Mouse (Mus musculus) midbrain, embryonic 13.5 days (tissue): ENCODE results near the gene 1700018F24Rik. TPM values are rescaled to one million over a fixed set of nuclear protein-coding genes. Genes with fewer than 3 reads are reported as not detected.
"Not testable (repeated sequence)": the region's sequence is repeated elsewhere in the genome, so short reads cannot be mapped to it uniquely, and the experiment has no call there.

ENCODE experiments used
- ATAC-seq: fragments of 200-750 bp; cut with Nextera tagmentation; 2 replicates; pipeline ENCODE4 v1.8.0; 2017; ENCODE audit warnings: mild to moderate bottlenecking, moderate TSS enrichment, moderate library complexity
- H3K27ac ChIP-seq: fragments of 300-500 bp; sonication (generic); 2 replicates; pipeline ENCODE4 v1.5.1; 2015; ENCODE audit warnings: inconsistent platforms, mild to moderate bottlenecking, moderate library complexity
- H3K27me3 ChIP-seq: fragments of 300-500 bp; sonication (generic); 2 replicates; pipeline ENCODE4 v1.6.1; 2015; ENCODE audit warnings: mild to moderate bottlenecking, inconsistent platforms
- H3K36me3 ChIP-seq: fragments of 300-500 bp; sonication (generic); 2 replicates; pipeline ENCODE4 v1.6.1; 2015; ENCODE audit warnings: mild to moderate bottlenecking, inconsistent platforms
- H3K4me1 ChIP-seq: fragments of 300-500 bp; sonication (generic); replicated peaks from 2 replicates; pipeline ENCODE4 v1.6.1; 2015; ENCODE audit warnings: inconsistent platforms
- H3K4me2 ChIP-seq: fragments of 300-500 bp; sonication (generic); replicated peaks from 2 replicates; pipeline ENCODE4 v1.6.1; 2015; ENCODE audit warnings: moderate library complexity, mild to moderate bottlenecking, inconsistent platforms
- H3K4me3 ChIP-seq: fragments of 300-500 bp; sonication (generic); replicated peaks from 2 replicates; pipeline ENCODE4 v1.5.1; 2015; ENCODE audit warnings: mild to moderate bottlenecking, inconsistent platforms
- H3K9ac ChIP-seq: fragments of 300-500 bp; sonication (generic); replicated peaks from 2 replicates; pipeline ENCODE4 v1.6.1; 2015; ENCODE audit warnings: mild to moderate bottlenecking, inconsistent platforms
- H3K9me3 ChIP-seq: fragments of 300-500 bp; sonication (generic); 2 replicates; pipeline ENCODE4 v1.6.1; 2016; ENCODE audit warnings: mild to moderate bottlenecking, inconsistent platforms
- WGBS: fragments of 180-500 bp; shearing (Covaris S2); methylation state at CpG from one replicate; pipeline ENCODE4 v1.1.7; 2015; 5-methylcytosine and 5-hydroxymethylcytosine counted together
- polyA plus RNA-seq: library from polyadenylated mRNA; unstranded; fragments of >200 nt; fragmentation: Nextera tagmentation; extraction: Ambion mirVana; gene quantifications from 2 replicates; pipeline ENCODE4 v1.2.1, GENCODE M21; 2015

The 1700018F24Rik gene
- polyA plus RNA-seq = not detected in 2 replicates

- 75% methylated on average over 3 of the region's 3 CpGs for WGBS
- H3K4me1 ChIP-seq, H3K4me2 ChIP-seq, H3K36me3 ChIP-seq, H3K4me3 ChIP-seq, H3K9ac ChIP-seq, ATAC-seq, H3K27me3 ChIP-seq, H3K27ac ChIP-seq, H3K9me3 ChIP-seq: not testable (repeated sequence)
Measured at GRCm38 (mm10) chr5:145042690-145043089, at the start of gene 1700018F24Rik. TSS of gene 1700018F24Rik (plus strand) at chr5:145042990.

GRCm38 (mm10) chr5:144998491-144998890 is 44.3 kb upstream of the 1700018F24Rik start:
- no peaks in the 10 kb centered on the region for H3K9me3 ChIP-seq
- no peak overlapping the region for H3K4me2 ChIP-seq
- no peaks in the 10 kb centered on the region for H3K27me3 ChIP-seq
- ATAC-seq = no peak
- 32% methylated on average over 2 of the region's 2 CpGs for WGBS
- no peak overlapping the region for H3K9ac ChIP-seq
- H3K4me3 ChIP-seq = no peak overlapping the region
- no peak overlapping the region for H3K27ac ChIP-seq
- H3K4me1 ChIP-seq = no peaks in the 10 kb centered on the region
- no peaks in the 10 kb centered on the region for H3K36me3 ChIP-seq

- Histone ChIP-seq H3K4me3 (no peak overlapping the region), H3K9ac (no peak overlapping the region), H3K4me2 (no peak overlapping the region), H3K9me3 (no peaks in the 10 kb centered on the region), H3K4me1 (no peaks in the 10 kb centered on the region), H3K27me3 (no peaks in the 10 kb centered on the region), H3K27ac (no peak overlapping the region), H3K36me3 (no peaks in the 10 kb centered on the region)
- ATAC-seq = no peak
- WGBS = 87% methylated on average over 3 of the region's 3 CpGs
Measured at GRCm38 (mm10) chr5:145003362-145003761, 39.4 kb upstream of the 1700018F24Rik start.

GRCm38 (mm10) chr5:145004495-145004894 is 38.3 kb upstream of the 1700018F24Rik start:
- no peak overlapping the region for H3K4me2 ChIP-seq
- no peaks in the 10 kb centered on the region for H3K36me3 ChIP-seq
- H3K27me3 ChIP-seq = no peaks in the 10 kb centered on the region
- H3K4me1 ChIP-seq = no peaks in the 10 kb centered on the region
- WGBS = 89% methylated on average over 9 of the region's 9 CpGs
- H3K27ac ChIP-seq = no peak overlapping the region
- H3K9me3 ChIP-seq = no peaks in the 10 kb centered on the region
- no peak for ATAC-seq
- no peak overlapping the region for H3K4me3 ChIP-seq
- no peak overlapping the region for H3K9ac ChIP-seq

- WGBS = 90% methylated on average over 6 of the region's 6 CpGs
- no peak overlapping the region for H3K9ac ChIP-seq
- H3K4me3 ChIP-seq = no peak overlapping the region
- H3K9me3 ChIP-seq = no peaks in the 10 kb centered on the region
- no peaks in the 10 kb centered on the region for H3K4me1 ChIP-seq
- no peaks in the 10 kb centered on the region for H3K36me3 ChIP-seq
- ATAC-seq = no peak
- no peak overlapping the region for H3K4me2 ChIP-seq
- no peak overlapping the region for H3K27ac ChIP-seq
- H3K27me3 ChIP-seq = no peaks in the 10 kb centered on the region
Measured at GRCm38 (mm10) chr5:145005596-145005995, 37.2 kb upstream of the 1700018F24Rik start.

- no peak overlapping the region for H3K4me2 ChIP-seq
- ATAC-seq = no peak
- no peak overlapping the region for H3K4me3 ChIP-seq
- H3K4me1 ChIP-seq = no peaks in the 10 kb centered on the region
- H3K36me3 ChIP-seq = no peaks in the 10 kb centered on the region
- no peak overlapping the region for H3K9ac ChIP-seq
- 92% methylated on average over 15 of the region's 15 CpGs for WGBS
- no peaks in the 10 kb centered on the region for H3K9me3 ChIP-seq
- no peaks in the 10 kb centered on the region for H3K27me3 ChIP-seq
- H3K27ac ChIP-seq = no peak overlapping the region
Measured at GRCm38 (mm10) chr5:145008878-145009659, 33.7 kb upstream of the 1700018F24Rik start.

GRCm38 (mm10) chr5:145014278-145014677 is 28.5 kb upstream of the 1700018F24Rik start:
- no peak for ATAC-seq
- H3K36me3 ChIP-seq = no peaks in the 10 kb centered on the region
- H3K27ac ChIP-seq = no peak overlapping the region
- no peaks in the 10 kb centered on the region for H3K27me3 ChIP-seq
- H3K9me3 ChIP-seq = no peaks in the 10 kb centered on the region
- H3K4me1 ChIP-seq = no peaks in the 10 kb centered on the region
- no peak overlapping the region for H3K4me3 ChIP-seq
- H3K9ac ChIP-seq = no peak overlapping the region
- H3K4me2 ChIP-seq = no peak overlapping the region
- WGBS = 70% methylated on average over 1 of the region's 1 CpGs

GRCm38 (mm10) chr5:145016761-145017160 is 26.0 kb upstream of the 1700018F24Rik start:
- not testable (repeated sequence) for H3K4me3 ChIP-seq, H3K9me3 ChIP-seq, H3K27ac ChIP-seq, H3K27me3 ChIP-seq, H3K9ac ChIP-seq, H3K4me1 ChIP-seq, H3K4me2 ChIP-seq, H3K36me3 ChIP-seq, ATAC-seq
- WGBS = 29% methylated on average over 2 of the region's 2 CpGs

- H3K9me3 ChIP-seq, H3K4me3 ChIP-seq, H3K9ac ChIP-seq, ATAC-seq, H3K4me1 ChIP-seq, H3K27me3 ChIP-seq, H3K27ac ChIP-seq, H3K36me3 ChIP-seq, H3K4me2 ChIP-seq: not testable (repeated sequence)
- 64% methylated on average over 1 of the region's 1 CpGs for WGBS
Measured at GRCm38 (mm10) chr5:145020254-145020653, 22.5 kb upstream of the 1700018F24Rik start.

GRCm38 (mm10) chr5:145020712-145021111 is 22.1 kb upstream of the 1700018F24Rik start:
- not testable (repeated sequence) for H3K9ac ChIP-seq
- WGBS = 84% methylated on average over 1 of the region's 1 CpGs

GRCm38 (mm10) chr5:145030476-145030875 is 12.3 kb upstream of the 1700018F24Rik start:
- not testable (repeated sequence) for H3K36me3 ChIP-seq, H3K9ac ChIP-seq, H3K27me3 ChIP-seq, H3K4me1 ChIP-seq, H3K4me2 ChIP-seq, H3K4me3 ChIP-seq, H3K27ac ChIP-seq, H3K9me3 ChIP-seq, ATAC-seq
- WGBS = 94% methylated on average over 1 of the region's 1 CpGs

More at GRCm38 (mm10) chr5:145020712-145021111, 22.1 kb upstream of the 1700018F24Rik start:
- not testable (repeated sequence) for H3K4me1 ChIP-seq, H3K27me3 ChIP-seq, H3K9me3 ChIP-seq, H3K36me3 ChIP-seq, H3K4me2 ChIP-seq, ATAC-seq, H3K27ac ChIP-seq, H3K4me3 ChIP-seq

GRCm38 (mm10) chr5:145032391-145032790 is 10.4 kb upstream of the 1700018F24Rik start, which contains the start of gene Gm4871:
TSS of gene Gm4871 (minus strand) at chr5:145032754.
- ATAC-seq, H3K9ac ChIP-seq, H3K4me3 ChIP-seq, H3K4me2 ChIP-seq, H3K4me1 ChIP-seq, H3K27ac ChIP-seq, H3K9me3 ChIP-seq, H3K36me3 ChIP-seq, H3K27me3 ChIP-seq: not testable (repeated sequence)
- 79% methylated on average over 5 of the region's 5 CpGs for whole genome bisulfite sequencing

- 50% methylated on average over 4 of the region's 4 CpGs for WGBS
- H3K36me3 ChIP-seq = no peaks in the 10 kb centered on the region
- no peaks in the 10 kb centered on the region for H3K9me3 ChIP-seq
- no peak overlapping the region for H3K4me3 ChIP-seq
- H3K4me2 ChIP-seq = no peak overlapping the region
- no peak overlapping the region for H3K9ac ChIP-seq
- H3K27me3 ChIP-seq = no peaks in the 10 kb centered on the region
- ATAC-seq = no peak
- H3K4me1 ChIP-seq = no peaks in the 10 kb centered on the region
- no peak overlapping the region for H3K27ac ChIP-seq
Measured at GRCm38 (mm10) chr5:145041628-145042027, 1.2 kb upstream of the 1700018F24Rik start.
